Mouse (Mus musculus): ENCODE measurements around the gene Ttbk1.

DNA sequence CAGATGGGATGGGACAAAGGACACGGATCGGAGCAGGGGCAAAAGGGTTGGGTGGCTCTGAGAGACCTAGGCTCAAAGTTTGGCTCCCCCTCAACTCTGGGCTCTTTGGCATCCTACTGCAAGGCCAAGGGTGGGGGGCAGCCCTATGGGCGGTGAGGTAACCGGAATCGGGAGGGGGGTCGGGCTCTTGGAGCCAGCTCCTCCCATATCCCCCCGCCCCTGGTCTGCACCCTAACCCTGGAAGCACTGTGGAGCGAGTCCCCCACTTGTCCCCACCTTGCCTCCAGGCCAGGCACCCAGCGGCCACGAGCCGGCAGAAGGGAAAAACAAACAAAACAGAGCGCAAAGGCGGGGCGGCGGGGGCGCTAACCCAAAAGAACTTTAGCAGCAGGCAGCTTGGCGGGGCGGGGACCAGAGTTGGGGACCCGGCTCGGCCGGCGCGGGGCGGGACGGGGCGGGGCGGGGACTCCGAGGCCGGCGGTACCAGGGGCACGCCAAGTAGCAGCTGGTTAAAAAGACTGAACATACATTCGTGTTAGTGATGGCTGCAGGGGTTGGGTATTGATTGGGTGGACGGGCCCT, 32.3 kb downstream of the Ttbk1 start:
- TF ChIP-seq EP300 (IDR thresholded peaks at IDR 0.05; ENCODE audit: insufficient read depth, low read depth, low read length) (no peak), POLR2A (IDR thresholded peaks at IDR 0.05; ENCODE audit: insufficient read depth, low read depth, low read length) (no peak), CTCF (IDR thresholded peaks at IDR 0.05) (no peak)

Measured in heart, adult 2 months (tissue).